Mouse (Mus musculus): ENCODE data around the gene Map4k2.
A peak's percentile ranks its signal among the peaks of the same experiment; 100 is the strongest.

Gene Map4k2

GRCm38 (mm10) chr19:6400096-6401086 is 59.5 kb downstream of the Map4k2 start:
- peak; percentile 79 for DNase-seq (ENCODE audit: low read depth, low spot score)

GRCm38 (mm10) chr19:6401131-6401815 is 60.3 kb downstream of the Map4k2 start:
- DNase-seq (ENCODE audit: low read depth, low spot score), result peak; percentile 93

GRCm38 (mm10) chr19:6401951-6402350 is 61.0 kb downstream of the Map4k2 start:
- peak; percentile 75 for DNase-seq (ENCODE audit: low read depth, low spot score)

- no peak for DNase-seq (ENCODE audit: low read depth, low spot score)
Measured at GRCm38 (mm10) chr19:6403869-6404268, 62.9 kb downstream of the Map4k2 start.
